In genomic region chr9:99846820-99847219, GRCm38 (mm10) we compare ENCODE assay signal across 7 mouse cellular contexts. TPM values are rescaled to one million over a fixed set of nuclear protein-coding genes. Genes with fewer than 3 reads are reported as not detected.
DNase-seq lines count a peak whose midpoint lies in the region; ATAC-seq and TF ChIP-seq lines count a peak whose summit lies in the region.

No protein-coding gene starts in this region.

- H3K9me3 ChIP-seq in liver, postnatal 0 days (ENCODE audit: low read length): no peaks in the 10 kb centered on the region

- DNase-seq in MEL-GATA-1-ER (ENCODE audit: extremely low read depth, low read depth): peak; percentile 29
- peak; percentile 57 for DNase-seq in cerebellum, adult 9-10 months
- DNase-seq in frontal cortex, postnatal 25 days (ENCODE audit: low spot score in 2 of 2): peak; percentile 56 to 69
- DNase-seq in kidney, postnatal 25 days: peak; percentile 47 to 79
- peak; percentile 64 for DNase-seq in liver, postnatal 0 days
- DNase-seq in right cerebral cortex, postnatal 14 days: peak; percentile 82

- under 1% methylated on average over 4 of the region's 4 CpGs for WGBS in liver, postnatal 0 days (ENCODE audit: insufficient replicate concordance)

- H3K9ac ChIP-seq in liver, postnatal 0 days (replicated peaks): no peak overlapping the region

- H3ac ChIP-seq in C2C12 (ENCODE audit: control insufficient read depth, insufficient read length, low read depth): no peak overlapping the region

- H3K4me1 ChIP-seq in liver, postnatal 0 days (ENCODE audit: insufficient read depth): no peaks in the 10 kb centered on the region

- H3K36me3 ChIP-seq in C2C12 (ENCODE audit: control insufficient read depth, insufficient read depth): no peaks in the 10 kb centered on the region
- no peaks in the 10 kb centered on the region for H3K36me3 ChIP-seq in liver, postnatal 0 days (replicated peaks; ENCODE audit: insufficient read depth, low read length)

- peak; percentile 72 for TF ChIP-seq CTCF in C2C12 (IDR thresholded peaks at IDR 0.05; ENCODE audit: control insufficient read depth, insufficient read depth, insufficient read length)
- peak; percentile 91 for TF ChIP-seq CTCF in liver, postnatal 0 days (IDR thresholded peaks at IDR 0.05; ENCODE audit: low read depth)

- TF ChIP-seq EP300 in liver, postnatal 0 days (IDR thresholded peaks at IDR 0.05; ENCODE audit: low read depth): no peak

- no peaks in the 10 kb centered on the region for H3K79me2 ChIP-seq in C2C12 (ENCODE audit: control insufficient read depth, insufficient read depth)

- no peak overlapping the region for H3K4me3 ChIP-seq in C2C12 (ENCODE audit: insufficient read depth, poor library complexity, severe bottlenecking)
- H3K4me3 ChIP-seq in liver, postnatal 0 days (ENCODE audit: low read depth, low read length): no peak overlapping the region

- no peak overlapping the region for H3K4me2 ChIP-seq in liver, postnatal 0 days (ENCODE audit: low read depth, low read length)

- ATAC-seq in liver, postnatal 0 days: no peak

- no peak overlapping the region for H3K27ac ChIP-seq in liver, postnatal 0 days (ENCODE audit: low read depth)

- H3K27me3 ChIP-seq in C2C12 (ENCODE audit: control insufficient read depth, insufficient read depth, insufficient read length): no peaks in the 10 kb centered on the region
- 0 out of 2 replicates have a peak, but pooled peaks cover 2% of the 10 kb centered on the region for H3K27me3 ChIP-seq in liver, postnatal 0 days (ENCODE audit: insufficient read depth, low read length)

- H3K79me3 ChIP-seq in C2C12 (ENCODE audit: low read depth): no peaks in the 10 kb centered on the region

TF ChIP-seq in C2C12, 6 proteins besides CTCF, POLR2A, EP300 and RAD21:
- TF ChIP-seq MYOD1 (IDR thresholded peaks at IDR 0.05; ENCODE audit: control insufficient read depth, insufficient read length, low read depth) (no peak), CEBPB (IDR thresholded peaks at IDR 0.05; ENCODE audit: low read depth) (no peak), MAX (IDR thresholded peaks at IDR 0.05) (no peak), MYOG (IDR thresholded peaks at IDR 0.05; ENCODE audit: control insufficient read depth, extremely low read depth, insufficient read length) (no peak), USF1 (IDR thresholded peaks at IDR 0.05; ENCODE audit: low read depth) (no peak), FOSL1 (IDR thresholded peaks at IDR 0.05; ENCODE audit: insufficient read depth, low read length, poor library complexity, severe bottlenecking) (no peak)

RNA-seq across cellular contexts. Expression of gene Sox14, which starts 29.1 kb away (rescaled TPM):
- polyA plus RNA-seq in C2C12 (2012; fragmentation: generic; extraction: Trizol): not detected
- polyA plus RNA-seq in liver, postnatal 0 days (2015; fragmentation: Nextera tagmentation; extraction: Ambion mirVana): not detected in 2 replicates

Comparison
In these comparisons a context has a peak if more than half of its experiments do, and no peak if none do; other contexts are left out.
1. DNase-seq: peak in every context shown above with its lines; median percentile 82 in right cerebral cortex, postnatal 14 days; 64 in liver, postnatal 0 days; 63 in kidney, postnatal 25 days; 62 in frontal cortex, postnatal 25 days; 57 in cerebellum, adult 9-10 months; 29 in MEL-GATA-1-ER.